Mouse (Mus musculus) megakaryocyte, embryonic 14.5 days (primary cell): ENCODE measurements around the gene Lct.

Experiments
- FLI1 ChIP-seq: IDR thresholded peaks from 2 replicates; pipeline ENCODE4 v1.6.1; 2012; ENCODE audit warnings: low read length, inconsistent platforms, mixed read lengths
- GATA1 ChIP-seq: IDR thresholded peaks from 3 replicates; pipeline ENCODE4 v1.6.1; 2012; ENCODE audit warnings: mixed read lengths, low read length, inconsistent platforms, borderline replicate concordance

DNA sequence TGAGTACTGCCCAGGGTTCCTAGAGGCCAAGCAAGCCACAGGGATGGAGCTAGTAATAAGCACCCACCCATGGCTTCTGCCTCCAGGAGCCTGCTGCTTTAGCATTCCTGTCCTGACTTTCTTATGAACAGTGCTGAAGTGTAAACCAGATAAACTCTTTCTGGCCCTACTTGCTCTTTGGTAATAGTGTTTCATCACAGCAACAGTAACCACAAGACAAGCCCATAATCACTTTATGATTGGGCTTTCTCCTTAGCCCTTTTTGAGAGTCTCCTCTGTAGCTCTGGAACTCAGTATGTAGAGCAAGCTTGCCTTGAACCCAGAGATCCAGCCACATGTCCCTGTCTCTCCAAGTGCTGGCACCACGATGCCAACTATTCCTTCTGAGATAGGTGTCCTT is 2.2 kb upstream of the Lct start:
- TF ChIP-seq GATA1, result no peak
- TF ChIP-seq FLI1, result no peak
